Mouse (Mus musculus): ENCODE results near the gene Slc7a11. TPM values are rescaled to one million over a fixed set of nuclear protein-coding genes. Genes with fewer than 3 reads are reported as not detected.
A peak's percentile ranks its signal among the peaks of the same experiment; 100 is the strongest.

Slc7a11 gene
- total RNA-seq, 2 experiments from 2014 or later: 1.0 to 2.5 TPM

DNA sequence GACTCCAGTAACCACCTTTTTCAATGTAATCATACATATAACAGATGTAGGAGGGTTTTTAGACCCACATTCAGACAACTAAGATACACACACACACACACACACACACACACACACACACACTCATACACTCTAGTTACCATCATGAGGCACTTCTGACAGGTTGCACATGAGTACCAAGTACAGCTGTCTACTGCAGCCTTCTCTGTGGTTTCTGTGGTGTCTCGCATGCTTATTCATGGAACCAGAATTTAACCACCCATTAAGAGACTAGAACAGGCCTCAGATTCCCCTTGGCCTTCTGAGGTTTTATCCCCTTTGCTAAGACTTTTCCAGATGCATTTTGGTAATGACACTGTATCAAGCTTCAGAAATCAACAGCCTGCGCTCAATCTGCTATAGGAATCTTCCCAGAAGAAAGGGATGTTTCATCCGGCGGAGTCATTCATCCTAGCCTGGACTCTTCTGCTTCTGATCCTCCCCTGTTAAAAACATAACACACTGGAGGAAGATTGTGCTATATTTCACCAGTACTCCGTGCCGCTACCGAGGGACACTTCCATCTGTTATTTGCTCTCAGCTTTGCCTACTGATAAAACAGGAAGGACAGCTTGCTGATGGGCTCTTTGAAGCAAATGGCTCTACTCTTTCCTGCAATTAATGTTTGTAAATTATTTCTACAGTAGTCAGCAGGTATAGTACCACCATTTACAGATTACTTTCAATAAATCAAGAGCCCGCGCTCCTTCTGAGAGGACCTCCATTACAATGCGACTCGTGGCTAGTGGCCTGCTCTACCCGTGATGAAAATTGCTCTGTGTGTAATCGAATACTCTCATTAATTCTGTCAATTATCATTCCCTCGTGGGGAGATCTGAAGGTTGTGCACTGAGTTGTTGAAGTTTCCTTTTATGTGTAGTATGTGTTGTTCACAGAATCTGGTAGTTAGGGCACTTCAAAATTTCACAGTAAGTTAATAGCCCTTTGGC lies 135.8 kb downstream of the Slc7a11 start:
- no peak for DNase-seq (ENCODE audit: low spot score in 2 of 2)

DNA sequence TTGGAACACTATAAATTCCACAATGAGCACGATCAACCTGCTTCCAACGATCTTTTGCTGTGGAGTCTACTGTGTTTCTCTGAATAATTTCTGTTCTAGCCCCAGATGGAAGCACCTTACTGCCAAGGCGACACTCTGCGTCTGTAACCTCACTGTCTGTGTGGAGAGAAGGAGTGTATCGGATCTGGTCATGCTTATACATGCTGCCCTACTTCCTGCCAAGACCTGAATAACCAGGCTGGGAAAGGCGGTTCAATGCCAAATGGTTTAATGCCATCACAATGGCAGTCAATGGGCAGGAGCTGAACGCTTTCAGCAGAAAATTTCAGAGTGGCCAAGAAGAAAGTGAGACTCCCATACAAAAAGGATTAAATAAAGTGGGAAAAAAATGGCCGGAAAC lies 137.1 kb downstream of the Slc7a11 start:
- no peak for DNase-seq (ENCODE audit: low spot score in 2 of 2)

DNA sequence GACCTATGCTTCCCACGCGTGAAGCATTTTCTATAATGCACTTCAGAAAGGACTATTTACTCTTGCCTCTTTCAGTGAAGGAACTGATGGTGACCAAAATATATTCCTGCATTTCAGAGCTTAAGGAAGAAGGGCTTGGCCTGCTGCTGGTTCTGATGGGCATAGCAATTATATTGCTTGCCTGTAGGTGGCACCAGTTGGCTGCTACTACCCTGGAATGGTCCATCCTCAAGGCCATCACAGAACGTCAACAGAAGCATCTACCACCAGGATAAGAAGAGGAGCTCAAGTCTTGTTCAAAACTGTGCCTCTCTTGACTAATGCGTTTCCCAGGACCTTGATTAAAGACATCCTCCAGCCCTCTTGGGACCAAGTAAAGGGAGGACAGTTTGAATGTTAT lies 139.3 kb downstream of the Slc7a11 start:
- DNase-seq (ENCODE audit: low spot score in 2 of 2): peak; percentile 36 to 42

DNA sequence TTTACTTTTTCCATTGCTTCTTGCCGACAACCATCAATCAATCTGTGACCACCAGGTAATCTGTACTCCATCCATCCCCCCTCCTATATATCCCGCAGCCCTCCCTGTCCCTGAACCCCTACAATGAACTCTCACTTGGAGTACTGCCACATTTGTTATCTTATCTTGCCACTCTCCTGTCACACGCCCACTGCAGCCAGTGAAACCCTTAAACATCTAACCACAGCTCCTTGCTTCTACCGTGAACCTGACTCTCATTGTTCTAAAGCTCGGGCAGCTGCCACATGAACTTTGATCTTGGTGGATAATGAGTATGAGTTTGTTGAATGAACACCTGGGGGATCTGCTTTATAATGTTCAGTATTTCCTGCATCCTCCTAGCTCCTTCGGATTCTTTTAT lies 140.8 kb downstream of the Slc7a11 start:
- DNase-seq (ENCODE audit: low spot score in 2 of 2): no peak

DNA sequence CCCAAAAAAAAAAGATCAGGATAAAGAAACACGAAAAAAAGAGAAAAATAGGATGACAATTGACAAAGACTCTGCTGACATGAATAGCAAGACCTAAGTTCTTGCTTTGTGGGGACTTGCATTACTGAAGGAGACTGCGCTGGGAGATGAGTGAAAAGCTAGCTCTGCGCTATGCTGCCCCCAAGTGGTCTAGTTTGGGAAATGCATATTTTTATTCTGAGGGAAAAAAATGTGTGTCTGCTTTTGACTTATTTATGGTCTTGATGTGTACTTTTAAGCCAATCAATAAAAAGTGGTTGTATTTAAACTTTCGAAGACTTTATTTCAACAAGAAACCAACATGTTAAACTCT lies 142.5 kb downstream of the Slc7a11 start:
- peak; percentile 36 to 59 for DNase-seq (ENCODE audit: low spot score in 2 of 2)

DNA sequence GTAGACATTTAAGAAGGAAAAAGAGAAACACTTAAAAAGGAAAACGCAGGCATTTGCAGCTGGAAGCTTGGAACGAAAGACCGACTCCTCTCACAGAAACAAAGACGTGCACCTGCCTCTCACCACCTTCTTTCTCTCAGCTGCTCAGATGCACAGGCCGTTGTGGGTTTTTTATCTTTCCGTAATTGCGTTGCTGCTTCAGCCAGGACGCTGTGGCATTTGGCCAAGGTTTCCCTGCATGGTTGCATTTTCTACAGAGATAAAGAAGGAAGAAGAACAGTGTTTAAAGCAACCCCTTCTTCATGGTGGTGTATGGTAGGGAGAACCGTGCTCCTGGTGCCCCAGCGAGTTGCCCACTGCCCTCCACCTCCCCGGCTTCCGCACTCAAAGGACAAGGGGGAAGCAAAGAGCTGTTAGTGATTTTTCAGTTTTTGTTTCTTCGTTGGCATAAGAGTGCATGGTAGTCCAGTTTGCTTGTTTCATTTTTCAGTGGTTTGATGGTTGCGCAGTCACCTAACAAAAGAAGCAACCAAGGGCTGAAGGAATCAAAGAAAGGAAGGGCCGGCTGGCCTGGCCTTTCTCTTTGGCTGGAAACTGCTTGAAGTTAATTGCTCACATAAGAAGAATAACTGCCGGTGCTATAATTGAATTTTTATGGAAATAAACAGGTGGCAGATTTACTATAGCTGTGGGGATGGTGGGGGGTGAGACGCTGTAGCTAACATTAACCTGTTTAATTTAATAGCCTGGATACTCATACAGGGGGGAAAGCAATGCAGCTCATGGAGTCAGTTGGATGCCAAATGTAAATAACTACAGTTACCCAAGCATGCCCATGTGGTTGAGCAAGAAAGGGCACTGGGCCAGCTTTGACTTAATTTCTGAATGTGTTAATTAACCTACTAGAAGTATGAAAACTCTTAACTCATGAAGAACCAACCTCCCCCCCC lies 143.1 kb downstream of the Slc7a11 start:
- DNase-seq (ENCODE audit: low spot score in 2 of 2): no peak

DNA sequence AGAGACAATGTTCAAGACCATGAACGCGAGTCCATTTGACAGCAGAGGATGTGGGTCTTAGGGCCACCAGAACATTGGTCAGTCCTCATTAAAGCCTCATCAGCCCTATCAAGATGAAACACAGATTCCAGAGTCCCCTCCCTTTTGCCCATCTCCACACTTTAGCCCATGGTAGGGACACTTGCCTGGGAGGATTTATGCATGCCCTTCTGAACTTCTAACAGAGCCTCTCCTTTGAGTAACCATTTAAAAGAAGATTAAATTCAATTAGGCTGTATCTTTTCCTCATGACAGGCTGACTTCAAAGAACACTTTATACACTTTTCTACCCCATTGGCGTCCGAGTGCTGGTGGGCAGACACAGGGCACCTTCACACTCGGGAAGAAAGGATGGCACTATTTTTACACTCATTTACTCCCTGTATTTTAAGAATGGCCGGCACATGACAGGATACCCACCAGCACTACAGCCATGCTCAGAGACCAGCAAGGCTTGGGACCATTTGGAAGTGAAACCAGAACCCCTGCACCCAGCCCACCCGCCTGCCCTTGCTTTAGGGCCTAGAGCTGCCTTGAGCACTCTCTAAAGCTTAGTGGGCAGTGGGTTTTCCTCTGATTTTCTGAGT lies 144.9 kb downstream of the Slc7a11 start:
- DNase-seq (ENCODE audit: low spot score in 2 of 2): no peak

DNA sequence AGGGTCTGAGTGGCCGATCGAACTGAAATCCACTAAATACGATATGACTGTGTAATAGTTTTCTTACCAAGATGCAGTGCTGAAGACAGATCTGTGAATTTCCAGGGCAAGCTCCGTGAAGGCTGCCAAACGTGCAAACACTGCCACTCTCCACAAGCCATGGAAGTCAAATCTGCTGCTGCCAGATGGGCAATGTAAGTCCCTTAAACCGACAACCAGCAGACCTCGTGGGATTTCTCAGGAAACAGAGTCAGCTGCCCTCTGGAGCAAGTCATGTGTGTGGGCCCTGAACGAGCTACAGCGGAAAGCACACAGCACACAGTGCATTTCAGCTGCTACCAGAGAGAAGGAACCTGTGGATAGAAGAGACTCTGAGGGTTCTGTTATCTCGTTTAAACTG lies 146.5 kb downstream of the Slc7a11 start:
- no peak for DNase-seq (ENCODE audit: low spot score in 2 of 2)

DNA sequence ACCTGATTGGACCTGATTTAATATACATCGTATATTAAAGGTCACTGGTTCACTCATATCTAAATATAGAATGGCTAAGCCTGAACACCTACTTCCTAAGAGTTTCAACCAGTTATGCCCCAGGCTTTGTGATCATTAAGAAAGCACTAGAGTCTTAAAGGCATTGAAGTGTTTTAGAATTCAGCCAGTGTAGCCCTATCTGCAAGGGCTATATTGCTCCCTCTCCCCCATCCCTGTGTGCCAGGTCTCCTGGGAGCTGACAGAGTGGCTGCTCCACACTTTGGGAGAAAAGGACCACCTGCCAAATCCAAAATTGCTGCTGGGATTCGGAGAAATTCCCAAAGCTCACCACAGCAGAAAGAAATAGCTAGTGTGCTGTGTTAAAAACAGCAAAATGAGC lies 168.4 kb downstream of the Slc7a11 start:
- DNase-seq (ENCODE audit: low spot score in 2 of 2): no peak

DNA sequence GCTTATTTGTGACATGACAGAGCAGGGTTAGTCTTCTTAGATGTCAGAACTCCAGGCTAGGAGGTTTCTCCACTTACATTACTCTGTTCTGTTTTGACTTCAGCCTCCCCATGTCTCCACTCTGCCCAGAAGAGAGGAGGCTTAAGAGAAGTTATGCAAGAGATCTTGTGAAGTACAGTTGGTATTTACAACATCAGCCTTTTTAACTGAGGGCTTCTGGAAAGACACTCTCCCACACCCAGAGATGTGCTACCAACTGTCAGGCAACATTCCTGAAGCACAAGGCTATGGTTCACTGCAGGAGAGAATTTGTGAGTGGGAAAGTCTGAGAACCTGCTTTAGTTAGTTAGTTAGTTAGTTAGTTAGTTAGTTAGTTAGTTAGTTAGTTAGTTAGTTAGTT lies 171.2 kb downstream of the Slc7a11 start:
- DNase-seq (ENCODE audit: low spot score in 2 of 2): no peak

DNA sequence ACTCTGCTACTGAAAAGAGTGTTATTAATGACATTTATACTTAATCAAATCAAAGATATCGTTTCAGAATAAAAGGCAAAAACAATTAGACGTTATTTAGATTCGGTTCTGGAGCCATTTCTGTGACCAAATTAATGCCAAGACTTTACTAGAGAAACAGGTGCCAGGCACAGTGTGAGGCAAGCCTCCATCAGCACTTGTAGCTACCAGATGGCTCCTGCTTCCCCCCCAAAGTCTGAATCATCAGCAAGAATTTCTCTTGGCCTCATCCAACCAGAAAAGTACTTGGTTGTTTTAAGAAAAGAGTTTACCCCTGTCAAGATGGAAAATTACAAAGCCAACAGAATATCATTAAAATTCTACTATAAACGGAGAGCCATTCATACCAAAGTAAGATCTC lies 173.7 kb downstream of the Slc7a11 start:
- no peak for DNase-seq (ENCODE audit: low spot score in 2 of 2)

DNA sequence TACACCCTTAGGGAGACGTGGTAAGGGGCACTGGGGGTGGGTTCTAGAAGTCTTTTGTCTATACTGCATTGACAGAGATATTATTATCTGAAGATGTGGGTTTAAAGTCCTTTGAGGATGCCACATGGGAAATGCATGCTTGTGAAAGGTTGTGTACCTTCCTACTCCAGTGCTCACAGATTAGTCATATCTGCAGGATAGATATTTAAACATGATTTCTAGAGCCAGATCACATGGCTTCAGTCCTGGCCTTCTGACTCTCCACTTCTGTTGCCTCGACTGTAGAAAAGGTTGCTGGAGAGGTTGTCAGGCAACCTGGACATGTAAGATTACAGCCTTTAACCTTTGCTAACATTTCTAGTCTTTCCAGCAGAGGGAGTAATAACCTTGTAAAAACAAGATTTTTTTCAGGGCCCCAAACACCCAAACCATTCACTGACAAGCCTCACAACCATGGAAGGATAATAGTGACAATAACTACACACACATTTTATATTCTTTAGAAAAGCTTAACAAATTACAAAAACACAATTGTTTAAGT lies 180.8 kb downstream of the Slc7a11 start:
- no peak for DNase-seq (ENCODE audit: low spot score in 2 of 2)

DNA sequence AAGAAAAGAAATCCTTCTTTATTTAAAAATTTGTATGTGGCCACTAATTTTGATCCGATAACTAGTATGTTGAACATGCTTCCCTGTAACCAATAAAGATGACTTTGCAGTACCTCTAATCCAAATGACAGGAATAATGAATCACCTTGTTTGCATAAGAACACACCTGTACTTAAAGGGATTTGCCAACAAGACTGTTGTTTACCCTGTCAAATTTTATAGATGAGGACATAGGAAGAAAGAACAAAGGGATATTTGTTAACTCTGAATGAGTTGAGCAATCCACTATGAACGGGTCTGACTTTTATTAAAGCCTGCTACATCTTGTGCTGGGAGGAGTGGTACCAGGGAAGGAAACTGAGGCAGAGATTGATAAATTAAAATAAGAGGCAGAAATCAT lies 181.3 kb downstream of the Slc7a11 start:
- DNase-seq (ENCODE audit: low spot score in 2 of 2): no peak

DNA sequence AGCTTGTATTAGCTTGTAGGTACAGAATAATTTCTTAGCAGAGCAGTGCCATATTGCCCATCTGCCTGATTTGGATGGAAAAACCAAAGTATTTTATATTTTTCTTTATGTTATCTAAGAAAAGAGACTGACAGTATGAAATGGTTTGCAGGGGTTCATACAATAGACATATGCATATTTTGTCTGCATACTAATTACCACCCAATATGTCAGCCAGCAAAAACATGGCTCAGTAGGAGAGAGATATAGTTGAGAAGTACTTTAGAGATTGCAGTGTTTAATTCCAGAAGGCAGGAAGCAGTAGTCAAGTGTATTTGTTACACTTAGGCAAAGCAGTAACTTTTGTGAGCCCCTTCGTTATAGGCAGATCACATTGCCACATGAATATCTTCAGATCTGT lies 182.7 kb downstream of the Slc7a11 start:
- no peak for DNase-seq (ENCODE audit: low spot score in 2 of 2)

DNA sequence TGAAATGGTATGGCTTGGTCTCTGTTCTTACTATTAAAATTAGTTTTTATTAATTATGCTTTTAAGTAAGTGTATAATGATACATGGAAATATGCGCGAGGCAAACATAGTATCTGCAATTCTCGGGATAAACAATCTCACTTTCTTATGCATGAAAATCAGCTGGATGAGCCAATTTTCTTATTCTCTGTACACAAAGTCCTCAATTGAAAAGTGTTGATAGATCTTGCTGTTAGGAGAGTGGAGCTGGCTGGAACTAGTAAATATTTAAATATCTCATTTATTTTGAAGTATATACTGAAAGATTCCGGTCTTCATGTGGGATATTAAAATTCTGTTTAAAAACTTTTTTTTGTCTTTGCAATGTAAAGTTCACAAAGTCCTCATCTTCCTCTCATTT lies 184.6 kb downstream of the Slc7a11 start:
- DNase-seq (ENCODE audit: low spot score in 2 of 2): no peak

DNA sequence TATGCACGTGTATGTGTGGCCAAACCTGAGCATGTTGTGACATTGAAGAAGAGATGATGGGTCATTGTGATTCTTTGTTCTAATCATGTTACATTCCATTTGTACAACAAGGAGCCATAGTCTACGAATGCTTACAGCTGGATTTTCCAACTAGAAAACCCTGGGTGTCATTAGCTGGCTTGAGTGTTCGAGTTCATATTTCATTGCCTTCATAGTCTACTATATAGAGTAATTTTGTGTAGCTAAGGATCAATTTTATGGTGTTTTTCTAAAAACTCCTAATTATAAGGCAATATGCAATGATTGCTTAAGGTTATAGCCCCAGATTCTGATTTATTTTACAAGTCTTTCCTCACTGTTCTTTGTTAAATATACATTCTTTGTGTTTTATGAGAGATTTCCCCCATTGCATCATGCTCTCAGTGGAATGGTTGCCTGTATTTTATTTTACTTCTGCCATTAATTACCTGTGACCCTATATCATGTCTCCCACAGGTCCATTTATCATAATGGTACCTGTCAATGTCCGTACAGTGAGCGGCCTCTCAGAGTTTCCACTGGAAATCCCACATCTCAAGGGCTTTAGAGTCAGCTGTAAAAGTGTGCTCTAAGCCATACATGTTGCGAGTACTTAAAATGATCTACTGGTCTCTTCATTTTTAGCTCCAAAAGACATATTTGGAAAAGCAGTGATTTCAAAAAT lies 193.7 kb downstream of the Slc7a11 start:
- no peak for DNase-seq (ENCODE audit: low spot score in 2 of 2)

DNA sequence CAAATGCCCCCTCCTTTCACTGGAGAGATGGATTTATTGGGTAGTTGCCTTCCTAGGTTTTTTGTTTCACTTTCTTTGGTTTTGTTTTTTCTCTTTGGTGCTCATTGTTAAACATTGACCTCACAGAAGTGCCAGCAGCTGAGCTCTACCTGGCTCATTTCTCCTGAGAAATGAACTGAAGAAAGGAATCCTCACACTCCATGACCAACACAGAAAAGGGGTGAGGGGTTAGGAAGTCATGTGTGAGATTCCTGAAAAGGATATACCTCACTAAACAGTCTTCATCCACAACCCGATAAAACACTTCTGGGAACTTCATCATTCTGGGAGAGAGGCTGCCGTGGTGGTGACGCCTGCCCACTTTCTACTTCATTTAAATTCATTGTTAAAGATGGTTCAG lies 207.4 kb downstream of the Slc7a11 start:
- no peak for DNase-seq (ENCODE audit: low spot score in 2 of 2)

DNA sequence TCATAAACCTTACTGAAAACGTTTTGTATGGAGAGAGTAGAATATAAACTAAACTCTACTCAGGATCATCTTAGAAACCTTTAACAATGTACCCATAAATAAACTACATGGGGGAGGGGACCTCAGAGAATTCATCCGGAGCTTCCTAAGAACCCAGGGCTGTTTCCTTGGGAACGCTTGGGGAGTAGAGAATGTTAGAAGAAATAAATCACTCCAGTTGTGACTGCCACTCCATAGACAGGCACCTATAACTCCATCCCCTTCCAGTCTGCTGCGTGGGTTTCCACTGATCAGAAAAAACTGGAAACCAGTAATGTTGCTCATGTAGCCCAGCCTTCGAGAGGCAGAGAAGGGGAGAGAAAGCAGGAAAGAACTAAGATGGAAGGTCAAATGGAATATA lies 210.3 kb downstream of the Slc7a11 start:
- DNase-seq (ENCODE audit: low spot score in 2 of 2): no peak

DNA sequence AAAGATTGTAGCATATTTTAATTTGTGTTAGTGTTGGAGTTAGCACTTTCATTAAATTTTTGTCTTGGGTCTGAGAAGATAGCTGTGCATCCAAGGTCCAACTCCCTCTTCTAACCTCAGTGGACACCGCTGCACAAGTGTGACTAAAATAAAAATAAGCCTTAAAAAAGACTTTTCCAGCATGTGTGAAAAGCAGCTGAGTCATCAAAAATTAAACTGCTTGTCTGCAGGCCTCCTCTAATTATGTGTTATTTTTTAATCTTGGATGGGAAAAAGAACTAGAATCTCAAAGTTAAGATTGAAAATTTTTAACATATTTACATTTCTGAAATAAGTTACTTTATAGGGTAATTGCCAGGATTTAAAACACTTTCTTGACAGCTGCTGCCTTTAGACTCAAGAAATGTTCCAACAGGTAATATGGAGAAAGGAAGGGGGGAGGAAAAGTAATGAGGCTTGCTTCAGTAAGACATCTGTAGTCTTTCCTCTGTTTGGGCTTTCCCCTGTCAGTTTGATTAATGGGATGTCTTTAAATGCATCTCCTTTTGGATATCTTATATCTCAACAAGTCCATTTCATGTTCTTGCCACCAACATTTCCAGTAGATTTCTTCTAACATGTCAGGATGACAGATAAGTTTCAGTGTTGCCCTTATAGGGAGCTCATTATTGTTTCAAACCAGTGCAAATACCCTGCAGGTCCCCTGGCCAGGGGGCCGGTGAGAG lies 218.9 kb downstream of the Slc7a11 start:
- DNase-seq (ENCODE audit: low spot score in 2 of 2): no peak

DNA sequence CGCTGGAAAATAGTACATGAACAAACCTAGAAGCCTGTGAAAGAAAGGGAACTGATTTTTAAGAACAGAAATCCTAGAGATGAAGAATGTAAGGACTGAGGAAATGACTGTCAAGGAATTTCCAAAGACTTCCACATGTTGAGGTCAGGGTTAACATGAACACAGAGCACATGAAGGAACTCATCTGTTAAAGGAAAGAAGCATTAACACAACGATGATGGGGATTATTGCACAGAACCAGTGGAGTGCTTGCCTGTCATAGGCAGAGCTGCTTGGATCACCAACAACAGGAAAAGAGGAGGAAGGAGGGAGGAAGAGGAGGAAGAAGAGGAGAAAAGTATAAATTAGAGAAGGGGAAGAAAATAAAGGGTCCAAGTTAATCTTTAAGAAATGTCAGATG lies 223.0 kb downstream of the Slc7a11 start:
- DNase-seq (ENCODE audit: low spot score in 2 of 2): no peak
